Mouse (Mus musculus) 3T3-L1 (cell line): ENCODE data around the gene Vti1b.

ENCODE experiments used
- DNase-seq: peaks from one replicate; pipeline ENCODE4 v3.0.0-alpha.2; 2015; ENCODE audit warnings: low read depth, low spot score

Gene Vti1b

GRCm38 (mm10) chr12:79138999-79139398 lies 33.5 kb downstream of the Vti1b start:
- DNase-seq = no peak

- DNase-seq = no peak
Observed at GRCm38 (mm10) chr12:79136949-79137348, 35.5 kb downstream of the Vti1b start.

DNA sequence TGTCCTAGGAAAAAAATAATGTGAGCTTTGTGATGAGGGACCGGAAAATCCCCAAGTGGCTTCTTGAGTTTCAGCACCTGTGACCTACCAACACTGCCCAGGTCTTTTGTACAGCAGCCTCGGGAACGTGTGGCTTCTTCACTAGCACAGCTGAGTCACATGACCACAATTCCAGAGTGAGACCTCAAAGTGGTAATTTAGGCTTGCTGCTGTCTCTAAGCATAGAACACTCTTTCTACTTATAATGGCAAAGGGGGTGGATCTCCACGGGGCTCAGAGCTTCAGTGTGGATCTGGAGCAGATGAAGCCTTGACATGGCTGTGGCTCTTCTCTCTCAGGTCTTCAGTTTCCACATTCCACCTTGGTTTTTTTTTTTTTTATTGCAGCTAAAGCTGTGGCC lies 37.4 kb downstream of the Vti1b start:
- no peak for DNase-seq

DNA sequence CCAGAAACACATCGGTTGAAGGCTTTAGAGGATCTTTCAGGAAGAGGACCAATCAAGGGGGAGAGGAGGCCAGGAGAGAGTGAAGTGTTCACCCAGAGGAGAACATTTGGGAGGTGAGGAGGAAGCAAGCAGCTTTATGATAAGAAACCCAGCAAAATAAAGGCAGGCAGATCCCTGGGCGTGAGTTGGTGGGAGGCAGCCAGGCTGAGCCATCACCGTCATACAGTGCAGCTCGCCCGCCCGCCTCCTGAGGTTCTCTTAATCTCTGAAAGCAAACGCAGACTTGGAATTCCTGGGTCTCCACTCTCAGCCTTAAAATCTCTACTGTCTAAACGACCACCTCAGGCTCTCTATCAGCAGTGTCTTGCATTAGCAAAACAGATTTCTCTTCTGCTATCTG lies 37.8 kb downstream of the Vti1b start:
- DNase-seq = no peak

GRCm38 (mm10) chr12:79131706-79132460 lies 40.6 kb downstream of the Vti1b start:
- DNase-seq = peak; percentile 65

- no peak for DNase-seq
Observed at GRCm38 (mm10) chr12:79131178-79131675, 41.2 kb downstream of the Vti1b start.

GRCm38 (mm10) chr12:79130299-79131177 lies 41.9 kb downstream of the Vti1b start, which contains the start of gene Arg2:
Gene Arg2 (plus strand): TSS chr12:79130777.
- no peak for DNase-seq

DNA sequence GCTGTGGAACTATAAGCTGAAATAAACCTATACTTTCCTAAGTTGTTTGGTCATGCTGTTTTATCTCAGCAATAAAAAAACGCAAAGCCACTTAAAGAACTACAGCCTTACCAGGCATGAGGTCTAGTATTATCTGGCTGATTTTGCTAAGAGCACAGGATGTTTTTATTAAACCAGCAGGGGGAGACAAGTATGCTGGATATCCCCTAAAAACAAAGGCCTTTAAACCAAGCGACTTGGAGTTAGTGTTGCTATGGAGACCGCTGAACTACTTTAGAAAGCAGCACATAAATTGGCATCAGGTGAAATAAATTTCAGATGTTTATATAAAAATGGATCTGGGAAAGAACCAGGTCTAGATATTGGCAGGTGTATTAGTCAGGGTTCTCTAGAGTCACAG lies 49.6 kb downstream of the Vti1b start:
- DNase-seq = peak; percentile 56

- DNase-seq = no peak
Observed at GRCm38 (mm10) chr12:79118991-79119390, 53.5 kb downstream of the Vti1b start.
